Mouse (Mus musculus) heart, embryonic 14.5 days (tissue): Measurements from ENCODE around the gene Gnai2. TPM values are rescaled to one million over a fixed set of nuclear protein-coding genes. Genes with fewer than 3 reads are reported as not detected.

Source experiments
- ATAC-seq: fragments of 200-750 bp; cut with Nextera tagmentation; 2 replicates; pipeline ENCODE4 v1.8.0; 2017; ENCODE audit warnings: low read depth, moderate TSS enrichment; ENCODE audit not compliant: insufficient number of reproducible peaks, insufficient read depth, low FRiP score
- H3K27ac ChIP-seq, 2 experiments: fragments of 200-500 bp in 1 of 2; fragments of 300-500 bp in 1 of 2; sonication (generic) in 1 of 2; replicated peaks in 1 of 2; 2 replicates each; pipeline ENCODE4 v1.5.1; 2012 to 2014; ENCODE audit warnings: low read depth in 2 of 2, low read length in 2 of 2, control low read depth in 1 of 2, mild to moderate bottlenecking in 1 of 2, mixed read lengths in 1 of 2; ENCODE audit not compliant: control insufficient read depth in 1 of 2, insufficient read depth in 1 of 2
- H3K27me3 ChIP-seq: fragments of 300-500 bp; sonication (generic); 2 replicates; pipeline ENCODE4 v1.6.1; 2014; ENCODE audit warnings: mild to moderate bottlenecking, low read length, control low read depth; ENCODE audit not compliant: control insufficient read depth, insufficient read depth
- H3K36me3 ChIP-seq: fragments of 300-500 bp; sonication (generic); 2 replicates; pipeline ENCODE4 v1.6.1; 2014; ENCODE audit warnings: mild to moderate bottlenecking, control low read depth, low read length, mixed read lengths; ENCODE audit not compliant: control insufficient read depth, insufficient read depth
- H3K4me1 ChIP-seq, 2 experiments: fragments of 200-500 bp in 1 of 2; fragments of 300-500 bp in 1 of 2; sonication (generic) in 1 of 2; 2 replicates each; pipeline ENCODE4 v1.6.1; 2012 to 2014; ENCODE audit warnings: low read length in 2 of 2, control low read depth in 1 of 2, mixed read lengths in 1 of 2; ENCODE audit not compliant: control insufficient read depth in 2 of 2, insufficient read depth in 2 of 2
- H3K4me2 ChIP-seq: fragments of 300-500 bp; sonication (generic); 2 replicates; pipeline ENCODE4 v1.6.1; 2014; ENCODE audit warnings: mild to moderate bottlenecking, low read length
- H3K4me3 ChIP-seq, 2 experiments: fragments of 200-500 bp in 1 of 2; fragments of 300-500 bp in 1 of 2; sonication (generic) in 1 of 2; 2 replicates each; pipeline ENCODE4 v1.5.1; 2012 to 2014; ENCODE audit warnings: low read length in 2 of 2, mild to moderate bottlenecking in 2 of 2, control low read depth in 1 of 2, low read depth in 1 of 2, moderate library complexity in 1 of 2; ENCODE audit not compliant: control insufficient read depth in 1 of 2, insufficient read depth in 1 of 2
- H3K9ac ChIP-seq: fragments of 300-500 bp; sonication (generic); 2 replicates; pipeline ENCODE4 v1.6.1; 2014; ENCODE audit warnings: mild to moderate bottlenecking, low read length
- H3K9me3 ChIP-seq: fragments of 300-500 bp; sonication (generic); 2 replicates; pipeline ENCODE4 v1.6.1; 2016; ENCODE audit warnings: low read length, control low read depth; ENCODE audit not compliant: control insufficient read depth
- WGBS: fragments of 180-500 bp; shearing (Covaris S2); extraction: QIAGEN DNeasy Blood & Tissue Kit; methylation state at CpG from one replicate; pipeline ENCODE4 v1.1.7; 2014; 5-methylcytosine and 5-hydroxymethylcytosine counted together
- polyA plus RNA-seq: library from polyadenylated mRNA; unstranded; fragments of >200 nt; fragmentation: Nextera tagmentation; extraction: Ambion mirVana; gene quantifications from 2 replicates; pipeline ENCODE4 v1.2.1, GENCODE M21; 2014

The Gnai2 gene
- polyA plus RNA-seq, 1 experiment from 2014 or later, result 410 TPM

DNA sequence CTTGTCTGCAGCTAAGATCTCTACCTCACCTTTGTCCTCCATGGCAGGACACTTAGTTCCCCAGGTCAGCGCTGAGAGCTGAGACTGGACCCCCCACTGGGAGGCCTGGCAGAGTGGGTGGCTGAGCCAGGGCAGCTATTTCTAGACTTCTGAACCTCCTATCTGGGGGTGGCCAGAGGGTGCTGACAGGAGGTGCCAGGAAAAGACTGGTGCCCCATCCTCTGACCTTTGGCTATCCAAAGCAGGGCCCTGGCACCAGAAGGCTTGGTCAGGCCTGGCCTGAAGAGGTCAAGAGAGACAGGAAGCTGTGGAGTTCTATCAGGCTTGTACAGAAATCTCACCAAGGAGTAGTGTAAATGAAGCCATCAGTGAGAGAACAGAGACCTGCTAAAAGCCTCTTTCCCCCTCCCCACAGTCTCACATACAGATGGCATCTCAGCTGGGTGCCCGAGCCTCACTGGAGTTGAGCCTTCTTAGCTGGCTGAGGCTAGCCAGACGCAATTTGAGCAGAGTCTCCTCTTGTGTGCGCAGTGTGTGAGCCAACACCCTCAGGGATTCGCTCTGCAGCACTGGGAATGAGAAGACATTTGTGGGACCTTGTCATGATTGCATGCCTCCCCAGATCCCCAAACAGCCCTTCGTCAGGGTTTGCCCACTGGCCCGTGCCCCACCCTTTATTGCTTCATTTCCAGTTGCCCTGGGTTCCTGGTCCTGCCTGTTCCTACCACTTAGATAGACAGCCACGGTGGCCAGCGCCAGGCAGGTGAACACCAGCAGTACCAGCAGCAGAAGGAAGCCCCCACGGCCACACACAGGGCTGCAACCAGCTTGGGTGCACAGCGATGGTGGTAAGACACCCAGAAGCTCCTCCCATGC lies 41.8 kb downstream of the Gnai2 start:
- H3K4me3 ChIP-seq, result no peak overlapping the region
- H3K4me2 ChIP-seq, result peak overlapping the region; percentile 36; the same call in 1 of the 2 replicates
- peaks cover 60% of the 10 kb centered on the region for H3K36me3 ChIP-seq
- WGBS, result 67% methylated on average over 11 of the region's 11 CpGs
- H3K9me3 ChIP-seq, result no peaks in the 10 kb centered on the region
- peak overlapping the region; percentile 39 to 43; a peak in 3 of 4 replicates for H3K27ac ChIP-seq
- ATAC-seq, result no peak
- H3K9ac ChIP-seq, result peak overlapping the region; percentile 44; the same call in 1 of the 2 replicates
- H3K27me3 ChIP-seq, result no peaks in the 10 kb centered on the region
- peaks cover 43 to 55% of the 10 kb centered on the region in 2 experiments for H3K4me1 ChIP-seq

- Histone ChIP-seq H3K4me3 (no peak overlapping the region), H3K27me3 (no peaks in the 10 kb centered on the region), H3K27ac (peak overlapping the region in 1 of 2 experiments; percentile 57; a peak in 1 of 4 replicates), H3K4me2 (no peak overlapping the region), H3K9ac (no peak overlapping the region), H3K4me1 (peaks cover 33 to 48% of the 10 kb centered on the region in 2 experiments), H3K9me3 (no peaks in the 10 kb centered on the region), H3K36me3 (peaks cover 58% of the 10 kb centered on the region)
- no peak for ATAC-seq
- WGBS, result 94% methylated on average over 6 of the region's 6 CpGs
Measured at GRCm38 (mm10) chr9:107590773-107591060, 44.5 kb downstream of the Gnai2 start.

GRCm38 (mm10) chr9:107590058-107590772 lies 45.0 kb downstream of the Gnai2 start:
- Histone ChIP-seq H3K27ac (peak overlapping the region; percentile 40 to 57; a peak in 3 of 4 replicates), H3K36me3 (peaks cover 54% of the 10 kb centered on the region), H3K9ac (peak overlapping the region; percentile 5; the same call in 1 of the 2 replicates), H3K27me3 (no peaks in the 10 kb centered on the region), H3K4me2 (peak overlapping the region; percentile 94; the same call in 1 of the 2 replicates), H3K4me1 (peaks cover 33 to 48% of the 10 kb centered on the region in 2 experiments), H3K4me3 (no peak overlapping the region), H3K9me3 (no peaks in the 10 kb centered on the region)
- ATAC-seq, result no peak
- 55% methylated on average over 25 of the region's 25 CpGs for WGBS

DNA sequence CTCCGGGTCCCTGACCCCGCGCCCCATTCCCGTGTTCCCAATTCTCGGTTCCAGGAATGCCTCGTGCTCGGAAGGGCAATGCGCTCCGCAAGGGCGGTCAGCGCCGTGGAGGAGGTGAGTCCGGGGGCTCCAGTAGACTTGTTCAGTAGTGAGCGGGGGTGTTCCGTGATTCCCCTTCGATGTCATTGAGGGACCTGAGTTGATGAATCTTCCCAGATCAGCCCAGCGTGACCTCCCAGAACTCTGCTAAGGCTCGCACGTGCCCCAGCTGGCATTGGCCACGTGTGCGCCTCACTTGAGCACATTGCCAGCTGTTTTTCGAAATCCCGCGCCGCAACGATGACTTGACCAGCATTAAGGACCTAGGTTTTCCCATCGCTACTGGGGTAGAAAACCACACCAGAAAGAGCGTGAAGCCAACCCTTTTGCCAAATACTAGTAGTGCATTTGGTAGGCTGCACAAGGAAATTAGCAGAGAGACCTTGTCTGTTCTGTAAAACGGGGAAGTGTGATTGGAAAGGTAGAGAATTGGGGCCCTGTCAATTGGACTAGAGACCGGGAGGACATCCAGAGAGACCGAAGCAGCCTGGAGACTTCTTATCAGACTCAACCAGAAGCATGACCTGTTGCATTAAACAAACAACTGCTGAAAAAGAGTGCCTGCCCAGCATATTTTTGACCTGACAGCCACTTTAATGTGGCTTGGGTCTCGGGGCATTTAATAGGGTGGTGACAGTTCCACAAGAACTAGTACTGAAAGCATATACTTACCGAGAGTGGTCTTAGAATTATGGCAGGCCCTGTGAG lies 47.1 kb downstream of the Gnai2 start:
- under 1% methylated on average over 33 of the region's 33 CpGs for WGBS
- Histone ChIP-seq H3K36me3 (peaks cover 48% of the 10 kb centered on the region), H3K9me3 (no peaks in the 10 kb centered on the region)

DNA sequence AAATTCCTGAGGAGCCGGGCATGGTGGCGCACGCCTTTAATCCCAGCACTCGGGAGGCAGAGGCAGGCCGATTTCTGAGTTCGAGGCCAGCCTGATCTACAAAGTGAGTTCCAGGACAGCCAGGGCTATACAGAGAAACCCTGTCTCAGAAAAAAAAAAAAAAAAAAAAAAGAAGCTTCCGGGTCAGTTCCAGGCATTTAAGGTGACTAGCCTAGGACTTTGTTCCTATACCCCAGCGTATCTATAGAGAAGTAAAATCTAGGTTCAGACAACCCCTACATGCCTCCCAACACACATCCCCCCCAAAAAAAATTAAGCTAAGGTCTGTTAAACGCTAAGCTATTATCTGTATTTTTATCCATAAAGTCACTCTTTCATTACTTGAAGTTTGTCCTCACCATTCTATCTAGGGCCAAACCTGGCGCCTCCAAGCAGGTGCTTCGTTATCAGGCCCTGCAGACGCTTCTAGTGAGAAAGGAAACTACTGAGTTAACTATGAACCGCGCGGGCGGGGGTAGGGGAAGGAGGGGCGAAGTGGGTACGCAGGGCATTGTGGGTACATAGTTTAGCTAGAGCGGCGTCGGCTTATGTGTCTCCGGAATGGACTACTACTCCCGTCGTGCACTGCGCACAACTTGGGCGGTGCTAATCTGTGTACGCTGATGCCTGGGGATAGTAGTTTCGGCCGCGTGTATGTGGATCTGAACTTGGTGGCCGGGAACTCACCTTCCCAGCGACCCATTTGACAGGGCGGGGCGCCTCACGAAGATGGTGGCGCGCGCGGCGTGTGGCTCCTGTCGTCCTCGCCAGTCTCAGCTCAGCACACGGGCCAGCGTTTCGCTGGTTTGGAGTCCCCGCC lies 48.0 kb downstream of the Gnai2 start, which contains the start of gene Ifrd2:
Gene Ifrd2 (plus strand): TSS at position 669 of the 859 bp plus-strand sequence.
- WGBS, result 11% methylated on average over 46 of the region's 46 CpGs
- H3K4me2 ChIP-seq, result peak within 1 kb of the TSS; percentile 94
- no peaks in the 10 kb centered on the region for H3K27me3 ChIP-seq
- no peaks in the 10 kb centered on the region for H3K9me3 ChIP-seq
- peak; percentile 97 for ATAC-seq
- H3K36me3 ChIP-seq, result peaks cover 46% of the 10 kb centered on the region
- H3K4me1 ChIP-seq, result peaks cover 23 to 30% of the 10 kb centered on the region in 2 experiments
- peak within 1 kb of the TSS; percentile 79 for H3K9ac ChIP-seq
- H3K4me3 ChIP-seq, result peak within 1 kb of the TSS; percentile 64 to 70
- peak within 1 kb of the TSS; percentile 17 to 64; a peak in 3 of 4 replicates for H3K27ac ChIP-seq

More for the DNA sequence above, 47.1 kb downstream of the Gnai2 start:
- H3K4me1 ChIP-seq, result peaks cover 24 to 38% of the 10 kb centered on the region in 2 experiments
- peak overlapping the region; percentile 79 for H3K9ac ChIP-seq
- H3K4me2 ChIP-seq, result peak overlapping the region; percentile 94
- peak overlapping the region; percentile 64 to 70 for H3K4me3 ChIP-seq
- no peak; the same call in 1 of the 2 replicates for ATAC-seq
- H3K27ac ChIP-seq, result peak overlapping the region; percentile 17 to 64; a peak in 3 of 4 replicates
- H3K27me3 ChIP-seq, result no peaks in the 10 kb centered on the region

DNA sequence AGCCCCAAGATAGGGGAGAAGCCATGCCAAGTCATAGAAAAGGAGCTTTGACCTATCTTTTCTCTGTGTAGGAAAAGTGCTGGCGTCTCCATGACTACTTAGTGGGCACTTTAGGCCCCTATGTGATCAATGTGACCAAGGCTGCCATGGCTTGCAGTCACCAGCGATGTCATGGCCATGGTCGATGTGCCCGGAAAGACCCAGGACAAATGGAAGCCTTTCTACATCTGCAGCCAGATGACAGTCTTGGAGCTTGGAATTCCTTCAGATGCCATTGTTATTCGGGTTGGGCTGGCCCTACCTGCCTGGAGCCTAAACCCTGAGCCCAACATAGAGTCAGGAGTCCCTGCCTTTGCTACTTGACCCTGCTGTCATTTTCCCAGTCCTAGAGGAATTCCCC lies 48.7 kb downstream of the Gnai2 start:
- no peaks in the 10 kb centered on the region for H3K9me3 ChIP-seq
- ATAC-seq, result no peak
- no peak overlapping the region for H3K4me2 ChIP-seq
- peaks cover 25 to 35% of the 10 kb centered on the region in 2 experiments for H3K4me1 ChIP-seq
- no peaks in the 10 kb centered on the region for H3K27me3 ChIP-seq
- H3K36me3 ChIP-seq, result peaks cover 39% of the 10 kb centered on the region
- no peak overlapping the region for H3K9ac ChIP-seq
- no peak overlapping the region for H3K4me3 ChIP-seq
- no peak overlapping the region for H3K27ac ChIP-seq
- WGBS, result 84% methylated on average over 5 of the region's 5 CpGs
